Mouse (Mus musculus) urinary bladder, postnatal 36 days (tissue): Measurements from ENCODE around the gene Zfp335.
"Not testable (repeated sequence)": the region's sequence is repeated elsewhere in the genome, so short reads cannot be mapped to it uniquely, and the experiment has no call there.

Source experiments
- DNase-seq, 2 experiments: peaks; one replicate each; pipeline ENCODE4 v3.0.0; 2022; ENCODE audit warnings: low spot score in 2 of 2, mixed read lengths in 1 of 2

Zfp335 gene

GRCm38 (mm10) chr2:164895885-164896284, 15.7 kb downstream of the Zfp335 start:
- DNase-seq = no peak

GRCm38 (mm10) chr2:164894644-164895043, 16.9 kb downstream of the Zfp335 start:
- no peak for DNase-seq

- no peak for DNase-seq
Observed at GRCm38 (mm10) chr2:164894048-164894447, 17.5 kb downstream of the Zfp335 start.

- no peak for DNase-seq
Observed at GRCm38 (mm10) chr2:164892696-164893216, 18.8 kb downstream of the Zfp335 start.

- DNase-seq = no peak
Observed at GRCm38 (mm10) chr2:164891908-164892695, 19.5 kb downstream of the Zfp335 start.

- DNase-seq = no peak
Observed at GRCm38 (mm10) chr2:164891056-164891834, 20.3 kb downstream of the Zfp335 start.

GRCm38 (mm10) chr2:164890411-164891049, 21.0 kb downstream of the Zfp335 start:
- no peak for DNase-seq

- no peak for DNase-seq
Observed at GRCm38 (mm10) chr2:164889960-164890359, 21.6 kb downstream of the Zfp335 start.

GRCm38 (mm10) chr2:164888996-164889395, 22.6 kb downstream of the Zfp335 start:
- DNase-seq = no peak

GRCm38 (mm10) chr2:164886617-164887016, 24.9 kb downstream of the Zfp335 start:
- DNase-seq = no peak

- DNase-seq = peak in 1 of 2 experiments; percentile 73
Observed at GRCm38 (mm10) chr2:164885788-164886187, 25.8 kb downstream of the Zfp335 start.

- no peak for DNase-seq
Observed at GRCm38 (mm10) chr2:164882619-164883018, 28.9 kb downstream of the Zfp335 start.

GRCm38 (mm10) chr2:164879568-164880277, 31.8 kb downstream of the Zfp335 start:
- DNase-seq = peak; percentile 86 to 92

- DNase-seq = peak; percentile 86 to 91
Observed at GRCm38 (mm10) chr2:164879228-164879567, 32.4 kb downstream of the Zfp335 start, which contains the start of gene Pcif1. Gene Pcif1 (plus strand): TSS chr2:164879304.

GRCm38 (mm10) chr2:164878509-164879227, 32.9 kb downstream of the Zfp335 start:
- DNase-seq = peak; percentile 47 to 65

- not testable (repeated sequence) for DNase-seq
Observed at GRCm38 (mm10) chr2:164877376-164878215, 34.0 kb downstream of the Zfp335 start.

GRCm38 (mm10) chr2:164875648-164876047, 35.9 kb downstream of the Zfp335 start:
- not testable (repeated sequence) for DNase-seq

GRCm38 (mm10) chr2:164874239-164874769, 37.3 kb downstream of the Zfp335 start:
- peak in 1 of 2 experiments; percentile 35 for DNase-seq

- no peak for DNase-seq
Observed at GRCm38 (mm10) chr2:164873621-164874020, 37.9 kb downstream of the Zfp335 start.
